Comparison of ENCODE assay signal across 13 mouse cellular contexts in the genomic region with DNA sequence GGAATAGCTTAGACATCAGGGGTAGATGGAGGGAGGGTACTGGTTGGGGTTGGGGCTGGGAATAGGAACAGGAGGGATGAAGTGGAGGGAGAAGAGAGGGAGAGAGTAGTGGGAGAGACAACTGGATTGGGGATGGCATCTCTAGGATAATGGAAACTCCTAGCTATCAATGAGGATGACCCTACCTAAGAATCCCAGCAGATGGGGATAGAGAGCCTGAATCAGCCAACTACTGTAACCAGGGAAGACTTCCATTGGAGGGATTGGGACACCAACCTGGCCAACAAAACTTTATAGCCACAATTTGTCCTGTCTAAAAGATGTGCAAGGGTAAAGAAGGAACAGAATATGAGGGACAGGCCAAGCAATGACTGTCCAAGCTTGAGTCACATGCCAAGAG. TPM values are rescaled to one million over a fixed set of nuclear protein-coding genes. Genes with fewer than 3 reads are reported as not detected.
DNase-seq lines count a peak whose midpoint lies in the region; ATAC-seq and TF ChIP-seq lines count a peak whose summit lies in the region.
"Had no signal": no experiment of that assay in that cellular context is flagged by ENCODE, and none has a peak within 500 bp of the region (broad histone marks: within the 10 kb centered on the region; RNA-seq: fewer than 3 reads in every experiment).

No protein-coding gene starts in this region.

- H3K27me3 ChIP-seq in kidney, embryonic 14.5 days (ENCODE audit: control insufficient read depth, insufficient read depth, low read length) = no peaks in the 10 kb centered on the region
- H3K27me3 ChIP-seq in midbrain, postnatal 0 days (ENCODE audit: insufficient read depth, low read length) = no peaks in the 10 kb centered on the region
- H3K27me3 ChIP-seq in midbrain, embryonic 14.5 days (ENCODE audit: control insufficient read depth, insufficient read depth, low read length) = no peaks in the 10 kb centered on the region
- H3K27me3 ChIP-seq in stomach, postnatal 0 days (ENCODE audit: control insufficient read depth, insufficient read depth, low read length) = no peaks in the 10 kb centered on the region
- H3K27me3 ChIP-seq: liver, embryonic 15.5 days had no signal

- no peak overlapping the region for H3K27ac ChIP-seq in kidney, embryonic 14.5 days (ENCODE audit: low read depth, low read length)
- no peak overlapping the region for H3K27ac ChIP-seq in midbrain, postnatal 0 days (ENCODE audit: low read depth, low read length)
- H3K27ac ChIP-seq in midbrain, embryonic 14.5 days (replicated peaks; ENCODE audit: low read depth, low read length) = no peak overlapping the region
- no peak overlapping the region for H3K27ac ChIP-seq in stomach, postnatal 0 days (replicated peaks)
- H3K27ac ChIP-seq: hindbrain, embryonic 14.5 days; liver, embryonic 15.5 days had no signal

- no peak for TF ChIP-seq EP300 in stomach, postnatal 0 days (optimal IDR thresholded peaks at IDR 0.05)

- no peaks in the 10 kb centered on the region for H3K4me1 ChIP-seq in kidney, embryonic 14.5 days (ENCODE audit: control insufficient read depth, insufficient read depth, low read length)
- H3K4me1 ChIP-seq in midbrain, postnatal 0 days (ENCODE audit: insufficient read depth, low read length) = no peaks in the 10 kb centered on the region
- H3K4me1 ChIP-seq in midbrain, embryonic 14.5 days (ENCODE audit: control insufficient read depth, insufficient read depth, low read length) = no peaks in the 10 kb centered on the region
- H3K4me1 ChIP-seq in stomach, postnatal 0 days (replicated peaks; ENCODE audit: control insufficient read depth, insufficient read depth) = no peaks in the 10 kb centered on the region
- H3K4me1 ChIP-seq: liver, embryonic 15.5 days had no signal

- peak; percentile 22 for TF ChIP-seq CTCF in midbrain, postnatal 0 days (IDR thresholded peaks at IDR 0.05)
- peak; percentile 39; the same call in 1 of the 2 replicates for TF ChIP-seq CTCF in stomach, postnatal 0 days (IDR thresholded peaks at IDR 0.05; ENCODE audit: low read depth)

- ATAC-seq in kidney, embryonic 14.5 days (ENCODE audit: low FRiP score, low TSS enrichment) = no peak
- ATAC-seq in midbrain, postnatal 0 days (ENCODE audit: low FRiP score) = no peak
- ATAC-seq in midbrain, embryonic 14.5 days (ENCODE audit: low FRiP score, low TSS enrichment) = no peak
- no peak for ATAC-seq in stomach, postnatal 0 days (ENCODE audit: low FRiP score, low TSS enrichment)

- H3K36me3 ChIP-seq in kidney, embryonic 14.5 days (ENCODE audit: control insufficient read depth, insufficient read depth, low read length) = no peaks in the 10 kb centered on the region
- H3K36me3 ChIP-seq in midbrain, postnatal 0 days (ENCODE audit: insufficient read depth, low read length) = no peaks in the 10 kb centered on the region
- H3K36me3 ChIP-seq in midbrain, embryonic 14.5 days (ENCODE audit: control insufficient read depth, insufficient read depth, low read length) = no peaks in the 10 kb centered on the region
- no peaks in the 10 kb centered on the region for H3K36me3 ChIP-seq in stomach, postnatal 0 days (ENCODE audit: control insufficient read depth, insufficient read depth, low read length)
- H3K36me3 ChIP-seq: liver, embryonic 15.5 days had no signal

- H3K4me2 ChIP-seq in kidney, embryonic 14.5 days (replicated peaks; ENCODE audit: low read depth, low read length) = no peak overlapping the region
- H3K4me2 ChIP-seq in midbrain, postnatal 0 days (ENCODE audit: low read depth, low read length, poor library complexity, severe bottlenecking) = no peak overlapping the region
- no peak overlapping the region for H3K4me2 ChIP-seq in midbrain, embryonic 14.5 days (ENCODE audit: low read length)
- no peak overlapping the region for H3K4me2 ChIP-seq in stomach, postnatal 0 days (replicated peaks; ENCODE audit: low read depth)
- H3K4me2 ChIP-seq: hindbrain, embryonic 14.5 days; liver, embryonic 15.5 days had no signal

- no peak overlapping the region for H3K9ac ChIP-seq in kidney, embryonic 14.5 days (ENCODE audit: low read depth, low read length)
- no peak overlapping the region for H3K9ac ChIP-seq in midbrain, postnatal 0 days (replicated peaks; ENCODE audit: low read length, poor library complexity, severe bottlenecking)
- no peak overlapping the region for H3K9ac ChIP-seq in midbrain, embryonic 14.5 days (replicated peaks; ENCODE audit: low read length)
- no peak overlapping the region for H3K9ac ChIP-seq in stomach, postnatal 0 days (ENCODE audit: low read length)
- H3K9ac ChIP-seq: hindbrain, embryonic 14.5 days; liver, embryonic 15.5 days had no signal

- H3K9me3 ChIP-seq in kidney, embryonic 14.5 days (ENCODE audit: control insufficient read depth, low read length) = no peaks in the 10 kb centered on the region
- H3K9me3 ChIP-seq in midbrain, postnatal 0 days (ENCODE audit: low read length) = no peaks in the 10 kb centered on the region
- H3K9me3 ChIP-seq in midbrain, embryonic 14.5 days (ENCODE audit: control insufficient read depth, low read length) = no peaks in the 10 kb centered on the region
- H3K9me3 ChIP-seq in stomach, postnatal 0 days (ENCODE audit: control insufficient read depth, low read length) = no peaks in the 10 kb centered on the region
- H3K9me3 ChIP-seq: liver, embryonic 15.5 days had no signal

- DNase-seq in adrenal gland, postnatal 10 days = peak; percentile 4
- no peak for DNase-seq in adrenal gland, adult 8-10 months
- peak; percentile 13 for DNase-seq in kidney, adult 9 months
- DNase-seq in midbrain, postnatal 0 days (ENCODE audit: low spot score) = no peak
- DNase-seq in midbrain, embryonic 14.5 days = no peak
- DNase-seq in stomach, postnatal 0 days (ENCODE audit: low spot score) = no peak
- no peak for DNase-seq in adrenal gland, postnatal 14 days
- DNase-seq: cerebellum, postnatal 25 days had no signal

- H3K4me3 ChIP-seq in kidney, embryonic 14.5 days (ENCODE audit: low read length) = no peak overlapping the region
- no peak overlapping the region for H3K4me3 ChIP-seq in midbrain, postnatal 0 days (ENCODE audit: low read depth, low read length)
- no peak overlapping the region for H3K4me3 ChIP-seq in midbrain, embryonic 14.5 days (replicated peaks; ENCODE audit: low read depth, low read length)
- H3K4me3 ChIP-seq in stomach, postnatal 0 days (ENCODE audit: low read depth, low read length) = no peak overlapping the region
- H3K4me3 ChIP-seq: erythroblast, embryonic 14.5 days; liver, embryonic 15.5 days had no signal

RNA-seq across cellular contexts. Expression of a gene that starts 3.7 kb away (rescaled TPM):
- total RNA-seq in adrenal gland, postnatal 10 days (2021) = 10 to 100 TPM; 40.9 to 70.8 TPM
- 10 to 100 TPM; 26.7 to 32.2 (median 27.6) TPM for total RNA-seq in adrenal gland, adult 8-10 months (2022)
- polyA plus RNA-seq in kidney, embryonic 14.5 days (2014; fragmentation: Nextera tagmentation; extraction: Ambion mirVana) = 3.0 and 3.3 TPM in 2 replicates
- 4.7 and 4.8 TPM in 2 replicates for total RNA-seq in midbrain, postnatal 0 days (2014; rRNA removed)
- 0.52 and 2.8 TPM in 2 replicates for polyA plus RNA-seq in midbrain, postnatal 0 days (2015; fragmentation: Nextera tagmentation; extraction: Ambion mirVana)
- 2.0 and 2.4 TPM in 2 replicates for polyA plus RNA-seq in midbrain, embryonic 14.5 days (2014; fragmentation: Nextera tagmentation; extraction: Ambion mirVana)
- polyA plus RNA-seq in stomach, postnatal 0 days (2015; fragmentation: Nextera tagmentation; extraction: Ambion mirVana) = 1.3 and 2.0 TPM in 2 replicates
- 36.2 and 70.9 TPM in 2 replicates for total RNA-seq in adrenal gland, postnatal 14 days (2021)

RNA-seq across cellular contexts. Expression of a gene that starts 31.1 kb away (rescaled TPM):
- total RNA-seq in adrenal gland, postnatal 10 days (2021) = under 1 TPM; 0.66 to 0.79 TPM
- under 1 TPM in 2 of 4 experiments, not detected in 2; 0.21 to 0.30 TPM for total RNA-seq in adrenal gland, adult 8-10 months (2022)
- polyA plus RNA-seq in kidney, embryonic 14.5 days (2014; fragmentation: Nextera tagmentation; extraction: Ambion mirVana) = 0.09 TPM in 1 of 2 replicates, not detected in the other
- not detected in 2 replicates for total RNA-seq in midbrain, postnatal 0 days (2014; rRNA removed)
- polyA plus RNA-seq in midbrain, postnatal 0 days (2015; fragmentation: Nextera tagmentation; extraction: Ambion mirVana) = 0.11 and 0.17 TPM in 2 replicates
- 0.12 and 0.13 TPM in 2 replicates for polyA plus RNA-seq in midbrain, embryonic 14.5 days (2014; fragmentation: Nextera tagmentation; extraction: Ambion mirVana)
- polyA plus RNA-seq in stomach, postnatal 0 days (2015; fragmentation: Nextera tagmentation; extraction: Ambion mirVana) = 0.07 TPM in 2 replicates
- 2.5 TPM in 1 of 2 replicates, not detected in the other for total RNA-seq in adrenal gland, postnatal 14 days (2021)
- total RNA-seq: heart, adult 8-10 months had no signal
- polyA plus RNA-seq: erythroblast, embryonic 14.5 days; hindbrain, embryonic 14.5 days had no signal

Comparison
In these comparisons a context has a peak if more than half of its experiments do, and no peak if none do; other contexts are left out.
1. DNase-seq: peak in adrenal gland, postnatal 10 days (single experiment) and kidney, adult 9 months (single experiment); none in adrenal gland, adult 8-10 months (single experiment), midbrain, postnatal 0 days (single experiment), midbrain, embryonic 14.5 days (single experiment), stomach, postnatal 0 days (single experiment) and adrenal gland, postnatal 14 days (single experiment).